Mouse (Mus musculus) lung, embryonic 15.5 days (tissue): Measurements from ENCODE around the gene Fpgs. TPM values are rescaled to one million over a fixed set of nuclear protein-coding genes. Genes with fewer than 3 reads are reported as not detected.

ENCODE experiments used
- ATAC-seq: fragments of 200-750 bp; cut with Nextera tagmentation; 2 replicates; pipeline ENCODE4 v1.8.0; 2017; ENCODE audit warnings: moderate number of reproducible peaks, borderline replicate concordance; ENCODE audit not compliant: low FRiP score, low TSS enrichment; ENCODE audit errors: extremely low read depth
- H3K27ac ChIP-seq: fragments of 300-500 bp; sonication (generic); 2 replicates; pipeline ENCODE4 v1.5.1; 2015; ENCODE audit warnings: moderate library complexity, mild to moderate bottlenecking, inconsistent platforms
- H3K27me3 ChIP-seq: fragments of 300-500 bp; sonication (generic); 2 replicates; pipeline ENCODE4 v1.6.1; 2015; ENCODE audit warnings: inconsistent platforms
- H3K36me3 ChIP-seq: fragments of 300-500 bp; sonication (generic); 2 replicates; pipeline ENCODE4 v1.6.1; 2015; ENCODE audit warnings: inconsistent platforms
- H3K4me1 ChIP-seq: fragments of 300-500 bp; sonication (generic); 2 replicates; pipeline ENCODE4 v1.6.1; 2015; ENCODE audit warnings: inconsistent platforms
- H3K4me2 ChIP-seq: fragments of 300-500 bp; sonication (generic); 2 replicates; pipeline ENCODE4 v1.6.1; 2015; ENCODE audit warnings: inconsistent platforms, mild to moderate bottlenecking, moderate library complexity
- H3K4me3 ChIP-seq: fragments of 300-500 bp; sonication (generic); 2 replicates; pipeline ENCODE4 v1.5.1; 2015; ENCODE audit warnings: mild to moderate bottlenecking, inconsistent platforms
- H3K9ac ChIP-seq: fragments of 300-500 bp; sonication (generic); 2 replicates; pipeline ENCODE4 v1.6.1; 2015; ENCODE audit warnings: inconsistent platforms
- H3K9me3 ChIP-seq: fragments of 300-500 bp; sonication (generic); 2 replicates; pipeline ENCODE4 v1.6.1; 2016; ENCODE audit warnings: inconsistent platforms
- WGBS: fragments of 180-500 bp; shearing (Covaris S2); methylation state at CpG from one replicate; pipeline ENCODE4 v1.1.7; 2015; 5-methylcytosine and 5-hydroxymethylcytosine counted together
- polyA plus RNA-seq: library from polyadenylated mRNA; unstranded; fragments of >200 nt; fragmentation: Nextera tagmentation; extraction: Ambion mirVana; gene quantifications from 2 replicates; pipeline ENCODE4 v1.2.1, GENCODE M21; 2015

Fpgs gene
- polyA plus RNA-seq, 1 experiment from 2014 or later, result 28.6 TPM

DNA sequence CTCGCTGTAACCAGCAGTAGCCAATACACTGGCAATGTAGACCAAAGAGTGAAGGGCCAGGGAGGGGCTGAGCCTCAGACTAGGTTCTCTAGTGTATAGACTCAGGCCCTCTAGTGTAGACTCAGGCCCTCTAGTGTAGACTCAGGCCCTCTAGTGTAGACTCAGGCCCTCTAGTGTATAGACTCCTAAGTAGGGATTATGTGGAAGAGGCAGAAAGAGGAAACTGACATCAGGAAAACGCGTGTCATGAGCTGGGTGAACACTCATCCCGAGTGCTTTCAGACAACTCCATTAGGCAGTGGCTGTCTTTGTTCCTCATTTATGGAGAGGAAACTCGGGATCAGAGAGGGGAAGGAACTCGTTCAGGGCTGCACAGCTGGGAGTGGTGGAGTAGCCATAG lies 33.1 kb upstream of the Fpgs start:
- Histone ChIP-seq H3K36me3 (no peaks in the 10 kb centered on the region), H3K4me2 (no peak overlapping the region), H3K4me3 (no peak overlapping the region), H3K9me3 (no peaks in the 10 kb centered on the region), H3K27ac (no peak overlapping the region), H3K27me3 (peaks cover 20% of the 10 kb centered on the region), H3K4me1 (peaks cover 33% of the 10 kb centered on the region), H3K9ac (no peak overlapping the region)
- WGBS, result 43% methylated on average over 6 of the region's 6 CpGs
- no peak for ATAC-seq

DNA sequence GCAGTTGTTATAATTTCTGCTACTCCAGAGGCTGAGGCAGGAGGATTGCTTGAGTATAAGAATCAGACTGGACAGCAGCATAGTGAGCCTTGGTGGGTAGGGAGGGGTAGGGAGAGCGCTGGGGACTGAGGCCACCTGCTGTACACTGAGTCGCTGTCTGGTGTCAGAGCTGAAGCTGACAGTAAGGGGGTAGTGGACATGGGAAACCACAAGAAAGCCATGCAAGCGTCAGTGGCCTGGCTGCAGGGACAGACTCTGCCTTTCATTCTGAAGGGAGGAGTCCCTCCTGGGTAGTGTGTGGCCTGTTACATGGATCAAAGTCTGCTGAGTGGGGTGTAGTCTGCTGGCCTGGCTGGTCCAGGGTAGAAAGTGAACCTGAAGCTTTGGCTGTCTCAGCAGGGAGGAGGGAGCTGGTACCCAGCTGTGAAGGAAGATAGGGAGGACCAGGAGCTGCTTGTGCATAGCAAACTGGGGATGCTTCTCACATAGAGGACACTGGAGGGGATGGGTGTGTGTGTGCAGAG lies 32.4 kb upstream of the Fpgs start:
- Histone ChIP-seq H3K36me3 (no peaks in the 10 kb centered on the region), H3K4me3 (no peak overlapping the region), H3K4me1 (peaks cover 31% of the 10 kb centered on the region), H3K9me3 (no peaks in the 10 kb centered on the region), H3K4me2 (no peak overlapping the region), H3K9ac (no peak overlapping the region), H3K27ac (0 out of 2 replicates have a peak overlapping the region, but pooled peaks have one; percentile 69), H3K27me3 (peaks cover 14% of the 10 kb centered on the region)
- no peak for ATAC-seq
- 38% methylated on average over 3 of the region's 3 CpGs for WGBS

DNA sequence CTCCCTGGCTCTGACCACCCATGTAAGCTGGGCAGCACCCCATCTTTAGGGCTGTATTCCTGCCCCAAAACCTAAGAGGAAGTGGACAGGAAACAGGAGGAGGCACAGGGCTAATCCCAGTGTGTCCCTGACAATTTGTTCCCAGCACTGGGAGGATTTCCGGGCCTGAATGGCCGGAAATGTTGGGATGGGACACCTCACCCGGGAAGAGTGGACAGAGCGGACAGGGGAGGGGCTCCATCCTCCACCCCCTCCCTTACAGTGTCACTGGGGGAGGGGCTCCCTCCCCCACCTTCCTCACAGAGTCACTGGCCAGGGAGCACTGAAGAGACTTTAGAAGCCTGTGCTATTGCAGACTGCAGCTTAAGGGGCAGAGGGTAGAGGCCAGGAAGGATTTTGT lies 31.0 kb upstream of the Fpgs start:
- Histone ChIP-seq H3K27me3 (no peaks in the 10 kb centered on the region), H3K4me2 (peak overlapping the region; percentile 28; the same call in 1 of the 2 replicates), H3K4me3 (no peak overlapping the region), H3K27ac (peak overlapping the region; percentile 69), H3K36me3 (no peaks in the 10 kb centered on the region), H3K4me1 (peaks cover 34% of the 10 kb centered on the region), H3K9ac (no peak overlapping the region), H3K9me3 (no peaks in the 10 kb centered on the region)
- ATAC-seq, result peak; percentile 49
- WGBS, result 36% methylated on average over 4 of the region's 4 CpGs

DNA sequence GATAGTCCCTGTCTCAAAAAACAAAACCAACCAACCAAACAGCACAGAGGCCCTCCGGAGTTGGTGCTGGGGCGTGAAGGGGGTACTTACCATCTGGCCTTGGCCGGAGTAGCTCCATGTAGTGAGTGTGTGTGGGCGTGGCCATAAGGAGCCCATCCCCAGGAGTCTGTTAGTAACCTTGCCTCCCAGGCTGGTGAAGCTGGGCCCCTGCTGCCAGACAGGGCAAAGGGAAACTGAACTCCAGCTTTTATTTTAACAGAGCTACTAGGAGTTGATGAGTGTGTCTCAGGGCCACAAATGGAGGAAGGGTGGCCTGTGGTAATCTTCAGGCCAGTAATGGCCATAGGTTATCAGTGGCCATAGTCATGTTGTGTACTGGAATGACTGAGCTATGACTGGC lies 30.5 kb upstream of the Fpgs start:
- no peaks in the 10 kb centered on the region for H3K27me3 ChIP-seq
- no peaks in the 10 kb centered on the region for H3K36me3 ChIP-seq
- H3K9me3 ChIP-seq, result no peaks in the 10 kb centered on the region
- no peak overlapping the region for H3K4me3 ChIP-seq
- ATAC-seq, result 0 out of 2 replicates have a peak, but pooled peaks have one; percentile 17
- 31% methylated on average over 4 of the region's 4 CpGs for WGBS
- peak overlapping the region; percentile 69 for H3K27ac ChIP-seq
- H3K4me1 ChIP-seq, result peaks cover 34% of the 10 kb centered on the region
- no peak overlapping the region for H3K9ac ChIP-seq
- 0 out of 2 replicates have a peak overlapping the region, but pooled peaks have one; percentile 28 for H3K4me2 ChIP-seq

DNA sequence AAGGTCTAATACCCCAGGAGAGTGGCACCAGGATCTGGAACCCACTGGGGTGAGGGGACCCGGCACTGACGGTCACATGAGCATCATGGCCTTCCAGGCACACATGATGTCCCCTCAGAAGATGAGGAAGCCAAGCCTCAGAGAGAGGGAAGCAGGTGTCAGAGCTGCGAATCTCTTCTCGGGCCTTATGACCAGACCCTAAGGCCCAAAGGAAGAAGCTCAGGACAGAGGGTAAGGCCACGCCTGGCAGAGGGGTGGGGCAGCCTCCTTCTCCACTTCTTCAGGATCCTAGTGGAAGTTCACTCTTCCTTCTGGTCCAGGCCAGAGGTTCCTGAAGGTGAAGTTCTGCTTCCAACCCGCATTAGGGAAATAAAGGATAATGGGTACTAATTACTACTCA lies 28.8 kb upstream of the Fpgs start:
- no peaks in the 10 kb centered on the region for H3K36me3 ChIP-seq
- ATAC-seq, result no peak
- WGBS, result 70% methylated on average over 6 of the region's 6 CpGs

DNA sequence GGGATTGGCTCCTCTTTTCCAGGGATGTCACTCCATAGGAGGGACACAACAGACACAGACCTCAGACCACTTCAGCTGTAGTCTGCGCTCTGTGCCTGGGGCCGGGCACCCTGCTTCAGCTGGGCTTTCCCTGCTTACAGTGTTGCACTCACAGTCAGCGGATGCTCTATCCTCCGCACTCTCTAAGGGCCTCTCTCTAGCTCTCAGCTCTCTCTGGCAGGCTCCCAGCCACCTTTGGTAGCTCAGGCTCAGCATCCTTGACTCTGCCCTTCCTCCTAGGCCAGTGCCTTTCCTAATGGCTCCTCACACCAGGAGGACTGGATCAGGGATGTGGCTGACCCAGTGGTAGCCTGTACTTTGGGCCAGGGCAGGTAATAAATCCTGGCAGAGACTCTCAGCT lies 28.0 kb upstream of the Fpgs start:
- no peak overlapping the region for H3K9ac ChIP-seq
- no peaks in the 10 kb centered on the region for H3K27me3 ChIP-seq
- 59% methylated on average over 4 of the region's 4 CpGs for WGBS
- H3K4me2 ChIP-seq, result peak overlapping the region; percentile 7; the same call in 1 of the 2 replicates
- peaks cover 42% of the 10 kb centered on the region for H3K4me1 ChIP-seq
- H3K36me3 ChIP-seq, result no peaks in the 10 kb centered on the region
- no peak for ATAC-seq
- no peak overlapping the region for H3K4me3 ChIP-seq
- H3K27ac ChIP-seq, result peak overlapping the region; percentile 54
- no peaks in the 10 kb centered on the region for H3K9me3 ChIP-seq

More for the DNA sequence above, 28.8 kb upstream of the Fpgs start:
- no peaks in the 10 kb centered on the region for H3K9me3 ChIP-seq
- no peak overlapping the region for H3K4me3 ChIP-seq
- peaks cover 36% of the 10 kb centered on the region for H3K4me1 ChIP-seq
- no peak overlapping the region for H3K4me2 ChIP-seq
- no peak overlapping the region for H3K9ac ChIP-seq
- no peaks in the 10 kb centered on the region for H3K27me3 ChIP-seq
- H3K27ac ChIP-seq, result no peak overlapping the region

DNA sequence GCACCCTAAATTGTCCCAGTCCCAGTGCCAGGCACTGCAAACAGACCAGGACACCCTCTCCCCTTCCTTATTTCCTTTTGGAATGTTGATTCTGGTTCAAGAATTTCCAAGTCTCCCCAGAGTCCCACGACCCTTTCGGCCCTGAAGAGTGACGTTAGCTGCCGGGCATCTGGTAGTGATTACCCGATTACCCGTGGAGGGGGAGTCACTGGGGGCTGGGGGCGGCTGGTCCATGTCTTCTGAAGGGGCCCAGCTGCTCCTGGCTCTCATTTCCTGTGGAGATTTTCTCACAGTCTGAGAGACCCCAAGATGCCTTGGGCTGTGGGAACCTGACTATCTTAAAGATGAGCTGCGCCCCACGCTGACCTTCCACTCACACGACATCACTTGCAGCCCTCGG lies 26.9 kb upstream of the Fpgs start:
- Histone ChIP-seq H3K9ac (no peak overlapping the region), H3K4me2 (peak overlapping the region; percentile 61), H3K27ac (peak overlapping the region; percentile 54), H3K4me1 (peaks cover 39% of the 10 kb centered on the region), H3K36me3 (no peaks in the 10 kb centered on the region), H3K9me3 (no peaks in the 10 kb centered on the region), H3K4me3 (peak overlapping the region; percentile 2; the same call in 1 of the 2 replicates), H3K27me3 (no peaks in the 10 kb centered on the region)
- ATAC-seq, result peak; percentile 16; the same call in 1 of the 2 replicates
- WGBS, result 14% methylated on average over 11 of the region's 11 CpGs

DNA sequence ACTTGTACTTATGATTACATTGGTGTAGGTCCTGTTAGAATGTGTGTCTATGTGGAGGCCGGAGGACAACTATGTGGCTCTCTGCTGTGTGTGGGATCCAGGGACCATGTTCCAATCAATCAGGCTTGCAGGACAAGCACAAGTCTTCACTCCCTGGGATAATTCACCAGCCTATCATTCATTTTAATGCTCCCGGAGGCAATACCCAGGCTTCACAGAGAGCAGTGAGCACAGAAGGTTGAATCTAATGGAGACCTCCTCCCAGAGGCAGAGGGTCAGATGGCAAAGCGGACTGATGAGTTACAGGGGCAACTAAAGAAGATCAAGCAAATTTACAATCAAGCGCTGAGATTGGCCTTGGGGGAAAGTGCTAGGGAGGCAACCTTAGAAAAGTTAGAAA lies 25.6 kb upstream of the Fpgs start:
- peak overlapping the region; percentile 61 for H3K4me2 ChIP-seq
- peak overlapping the region; percentile 54; the same call in 1 of the 2 replicates for H3K27ac ChIP-seq
- peaks cover 40% of the 10 kb centered on the region for H3K4me1 ChIP-seq
- no peaks in the 10 kb centered on the region for H3K27me3 ChIP-seq
- peak overlapping the region; percentile 47 for H3K4me3 ChIP-seq
- H3K9ac ChIP-seq, result no peak overlapping the region
- no peak for ATAC-seq
- no peaks in the 10 kb centered on the region for H3K36me3 ChIP-seq
- WGBS, result 67% methylated on average over 4 of the region's 4 CpGs
- no peaks in the 10 kb centered on the region for H3K9me3 ChIP-seq

DNA sequence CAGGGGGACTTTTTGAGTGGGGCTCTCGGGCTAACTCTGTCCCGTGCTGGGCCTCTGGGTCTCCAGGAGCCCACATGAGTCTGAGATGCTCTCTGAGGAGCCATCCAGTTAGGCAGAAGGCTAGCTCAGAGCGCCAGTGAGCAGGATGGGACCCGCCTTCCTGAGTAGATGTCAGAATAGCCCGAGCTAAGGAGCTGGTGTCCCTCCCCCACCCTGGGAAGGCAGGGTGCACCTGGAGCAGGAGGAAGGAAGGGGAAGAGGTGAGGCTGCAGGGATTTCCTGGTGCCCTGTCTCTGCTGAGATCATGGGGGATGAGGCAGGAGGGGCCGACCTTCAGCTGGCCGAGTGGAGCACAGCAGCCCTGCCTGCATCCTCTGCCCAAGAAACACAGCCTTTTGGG lies 24.5 kb upstream of the Fpgs start:
- Histone ChIP-seq H3K36me3 (no peaks in the 10 kb centered on the region), H3K4me1 (peaks cover 36% of the 10 kb centered on the region), H3K4me2 (peak overlapping the region; percentile 61), H3K4me3 (peak overlapping the region; percentile 47), H3K9ac (peak overlapping the region; percentile 51), H3K27me3 (no peaks in the 10 kb centered on the region), H3K9me3 (no peaks in the 10 kb centered on the region), H3K27ac (peak overlapping the region; percentile 67)
- WGBS, result 37% methylated on average over 7 of the region's 7 CpGs
- ATAC-seq, result no peak

DNA sequence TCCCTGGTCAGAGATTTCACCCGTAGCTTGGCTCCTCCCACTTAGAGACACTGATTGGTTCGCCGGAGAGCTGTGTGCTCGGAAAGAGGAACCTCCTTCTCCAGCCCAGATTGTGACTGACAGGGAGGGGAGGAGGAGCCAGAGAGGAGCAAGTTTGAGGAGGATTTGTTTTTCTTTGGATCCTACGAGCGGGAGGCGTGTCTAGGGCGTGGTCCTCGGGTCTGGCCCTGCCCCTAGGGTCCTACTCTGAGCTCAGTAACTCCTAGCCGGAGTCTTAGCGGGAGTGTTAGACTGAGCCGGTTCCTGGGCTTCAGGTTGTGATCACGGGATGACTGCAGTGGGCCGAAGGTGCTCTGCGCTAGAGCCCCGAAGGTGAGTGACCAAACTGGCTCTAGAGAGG lies 23.5 kb upstream of the Fpgs start:
- under 1% methylated on average over 16 of the region's 16 CpGs for WGBS
- peaks cover 36% of the 10 kb centered on the region for H3K4me1 ChIP-seq
- no peaks in the 10 kb centered on the region for H3K27me3 ChIP-seq
- no peaks in the 10 kb centered on the region for H3K9me3 ChIP-seq
- peak overlapping the region; percentile 69 for H3K27ac ChIP-seq
- peak; percentile 95 for ATAC-seq
- peak overlapping the region; percentile 47 for H3K4me3 ChIP-seq
- H3K4me2 ChIP-seq, result peak overlapping the region; percentile 61
- H3K9ac ChIP-seq, result peak overlapping the region; percentile 51
- no peaks in the 10 kb centered on the region for H3K36me3 ChIP-seq

DNA sequence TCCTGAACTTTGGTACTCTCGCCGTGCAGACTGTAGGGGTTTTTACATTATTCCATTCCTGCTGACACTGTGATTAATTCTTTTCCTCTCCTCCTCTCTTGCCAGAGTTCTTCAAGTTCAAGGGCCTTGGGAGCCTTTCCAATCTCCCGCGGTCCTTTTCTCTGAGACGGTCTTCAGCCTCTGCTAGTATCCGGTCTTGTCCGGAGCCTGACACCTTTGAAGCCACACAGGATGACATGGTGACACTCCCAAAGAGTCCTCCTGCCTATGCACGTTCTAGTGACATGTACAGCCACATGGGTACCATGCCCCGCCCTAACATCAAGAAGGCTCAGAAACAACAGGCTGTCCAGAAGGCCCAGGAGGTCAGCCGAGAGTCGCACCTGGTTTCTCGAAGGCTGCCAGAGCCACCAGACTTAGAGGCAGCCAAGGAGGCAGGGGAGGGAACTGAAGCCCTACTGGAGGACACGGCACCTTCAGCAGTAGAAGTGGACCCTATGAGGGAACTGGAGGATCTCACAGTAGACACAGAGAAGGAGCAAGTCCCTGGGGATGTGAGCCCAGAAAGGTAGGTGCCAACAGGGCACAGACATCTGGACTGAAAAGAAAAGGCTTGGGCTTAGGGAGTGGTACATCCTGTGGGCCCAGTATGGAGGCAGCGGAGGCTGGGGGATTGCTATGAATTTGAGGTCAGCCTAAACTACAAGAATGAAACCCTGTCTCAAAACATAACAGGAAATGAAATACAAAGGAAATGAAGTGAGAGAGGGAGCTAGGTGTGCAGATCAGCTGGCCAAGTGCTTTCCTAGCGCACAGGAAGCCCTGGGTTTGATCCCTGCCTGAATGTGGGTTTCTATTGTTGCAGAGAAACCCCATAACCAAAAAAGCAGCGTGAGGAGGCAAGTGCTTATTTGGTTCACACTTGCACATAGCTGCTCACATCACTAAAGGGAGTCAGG lies 21.2 kb upstream of the Fpgs start:
- Histone ChIP-seq H3K27me3 (no peaks in the 10 kb centered on the region), H3K4me2 (no peak overlapping the region), H3K9ac (no peak overlapping the region), H3K4me3 (no peak overlapping the region), H3K36me3 (no peaks in the 10 kb centered on the region), H3K4me1 (peaks cover 35% of the 10 kb centered on the region), H3K27ac (no peak overlapping the region), H3K9me3 (no peaks in the 10 kb centered on the region)
- WGBS, result 62% methylated on average over 16 of the region's 16 CpGs
- ATAC-seq, result no peak

DNA sequence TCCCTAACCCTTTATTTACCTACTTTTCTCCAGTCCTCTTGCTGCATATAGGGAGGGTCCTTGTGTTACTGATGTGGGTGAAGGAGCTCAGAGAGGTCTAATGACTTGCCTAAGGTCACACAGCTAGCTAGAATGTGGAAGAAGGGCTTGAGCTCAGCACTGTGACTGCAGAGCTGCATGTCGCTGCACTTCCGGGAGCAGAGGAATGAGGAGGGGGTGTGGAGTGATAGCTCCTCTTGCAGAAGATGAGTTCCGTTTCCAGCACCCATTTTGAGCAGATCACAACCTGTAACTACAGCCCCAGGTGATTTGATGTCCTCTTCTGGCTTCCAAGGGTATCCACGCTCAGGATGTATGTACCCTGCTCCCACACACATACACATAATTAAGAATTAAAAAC lies 20.2 kb upstream of the Fpgs start:
- no peak overlapping the region for H3K27ac ChIP-seq
- no peaks in the 10 kb centered on the region for H3K36me3 ChIP-seq
- H3K9me3 ChIP-seq, result no peaks in the 10 kb centered on the region
- H3K4me3 ChIP-seq, result no peak overlapping the region
- H3K4me2 ChIP-seq, result no peak overlapping the region
- ATAC-seq, result no peak
- H3K27me3 ChIP-seq, result no peaks in the 10 kb centered on the region
- no peak overlapping the region for H3K9ac ChIP-seq
- peaks cover 35% of the 10 kb centered on the region for H3K4me1 ChIP-seq
- WGBS, result 71% methylated on average over 4 of the region's 4 CpGs
